Mouse (Mus musculus) thymus, adult 2 months (tissue): ENCODE measurements at regions not wholly inside any gene's neighbourhood (a gene's known extent, or its start where the extent isn't known, plus 50 kb on each side); places are given as distances from the start of the nearest gene placed in this dataset.

ENCODE experiments used
- DNase-seq: peaks from one replicate; pipeline ENCODE4 v3.0.0; 2021
- H3K27ac ChIP-seq: fragments of 200-500 bp; 2 replicates; pipeline ENCODE4 v1.5.1; 2012; ENCODE audit warnings: low read length, control low read depth; ENCODE audit not compliant: control insufficient read depth, insufficient read depth
- H3K27me3 ChIP-seq: fragments of 200-500 bp; 2 replicates; pipeline ENCODE4 v1.6.1; 2012; ENCODE audit warnings: mild to moderate bottlenecking, low read length, moderate library complexity, mixed read lengths; ENCODE audit not compliant: control insufficient read depth, insufficient read depth
- H3K36me3 ChIP-seq: fragments of 200-500 bp; 2 replicates; pipeline ENCODE4 v1.6.1; 2012; ENCODE audit warnings: mild to moderate bottlenecking, low read length, moderate library complexity; ENCODE audit not compliant: control insufficient read depth, insufficient read depth
- H3K4me1 ChIP-seq: fragments of 200-500 bp; replicated peaks from 2 replicates; pipeline ENCODE4 v1.6.1; 2012; ENCODE audit warnings: low read length; ENCODE audit not compliant: control insufficient read depth, insufficient read depth
- H3K4me3 ChIP-seq: fragments of 200-500 bp; 2 replicates; pipeline ENCODE4 v1.5.1; 2012; ENCODE audit warnings: mild to moderate bottlenecking, low read length, control low read depth, moderate library complexity; ENCODE audit not compliant: control insufficient read depth, insufficient read depth
- CTCF ChIP-seq: fragments of 200-500 bp; IDR thresholded peaks from 2 replicates; pipeline ENCODE4 v1.5.1; 2012; ENCODE audit warnings: mild to moderate bottlenecking, control low read depth, low read length, moderate library complexity, borderline replicate concordance; ENCODE audit not compliant: control insufficient read depth, poor library complexity, insufficient read depth; ENCODE audit errors: extremely low read depth
- POLR2A ChIP-seq: fragments of 200-500 bp; IDR thresholded peaks from 2 replicates; pipeline ENCODE4 v1.6.1; 2012; ENCODE audit warnings: mild to moderate bottlenecking, low read length, control low read depth, moderate library complexity; ENCODE audit not compliant: control insufficient read depth, poor library complexity, insufficient read depth; ENCODE audit errors: extremely low read depth
- WGBS: fragments of 180-500 bp; shearing (Covaris S2); methylation state at CpG from one replicate; pipeline ENCODE4 v1.1.7; 2018; 5-methylcytosine and 5-hydroxymethylcytosine counted together

- Histone ChIP-seq H3K4me1 (no peaks in the 10 kb centered on the region), H3K4me3 (no peak overlapping the region), H3K27ac (no peak overlapping the region), H3K36me3 (no peaks in the 10 kb centered on the region), H3K27me3 (no peaks in the 10 kb centered on the region)
- no peak for DNase-seq
- no peak for TF ChIP-seq CTCF
- TF ChIP-seq POLR2A, result no peak
These were observed 590.1 kb upstream of the Id2 start for GRCm38 (mm10) chr12:25687063-25687462.

DNA sequence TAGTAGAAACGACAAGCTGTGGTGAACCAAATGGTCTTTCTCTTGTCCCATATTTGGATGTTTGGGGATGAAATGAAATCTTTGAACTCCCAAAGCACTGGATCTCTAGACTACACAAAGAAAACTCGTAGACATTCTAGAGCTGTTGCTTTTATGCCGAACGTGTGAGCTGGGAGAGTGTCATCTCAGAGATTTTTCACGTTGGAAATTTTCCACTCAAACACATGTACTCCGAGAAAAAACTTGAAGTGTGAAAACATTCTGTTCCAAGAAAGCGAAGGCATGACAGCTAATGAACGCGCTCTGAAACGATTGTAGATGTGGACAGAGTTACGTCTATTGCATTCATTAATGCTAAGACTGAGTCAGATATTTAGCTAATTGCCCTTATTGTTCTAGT is 579.7 kb upstream of the Id2 start:
- Histone ChIP-seq H3K36me3 (no peaks in the 10 kb centered on the region), H3K27ac (no peak overlapping the region), H3K4me1 (no peaks in the 10 kb centered on the region), H3K4me3 (no peak overlapping the region), H3K27me3 (no peaks in the 10 kb centered on the region)
- no peak for TF ChIP-seq CTCF
- TF ChIP-seq POLR2A, result no peak
- WGBS, result 95% methylated on average over 11 of the region's 11 CpGs
- no peak for DNase-seq

DNA sequence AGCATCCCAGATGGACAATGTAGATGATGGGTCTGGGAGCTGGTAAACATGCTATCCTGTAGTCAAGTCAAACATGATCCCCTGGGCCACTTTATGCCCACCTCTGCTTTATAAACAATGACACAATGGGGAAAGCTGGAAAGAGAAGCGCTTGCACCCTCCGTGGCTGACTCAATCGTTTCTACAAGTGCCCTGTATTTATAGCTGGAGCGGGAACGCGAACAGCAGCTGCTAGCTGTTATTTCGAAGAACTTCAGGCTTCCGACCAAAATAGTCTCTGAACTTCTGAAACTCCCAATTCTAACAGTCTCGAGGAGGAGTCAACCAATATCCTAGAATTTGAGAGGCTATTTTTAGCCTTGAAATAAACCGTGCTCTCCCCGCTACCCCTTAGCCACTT is 571.4 kb upstream of the Id2 start:
- TF ChIP-seq CTCF (no peak), POLR2A (no peak)
- Histone ChIP-seq H3K27me3 (no peaks in the 10 kb centered on the region), H3K27ac (no peak overlapping the region), H3K36me3 (no peaks in the 10 kb centered on the region), H3K4me1 (no peaks in the 10 kb centered on the region), H3K4me3 (no peak overlapping the region)
- 94% methylated on average over 11 of the region's 11 CpGs for WGBS
- no peak for DNase-seq

DNA sequence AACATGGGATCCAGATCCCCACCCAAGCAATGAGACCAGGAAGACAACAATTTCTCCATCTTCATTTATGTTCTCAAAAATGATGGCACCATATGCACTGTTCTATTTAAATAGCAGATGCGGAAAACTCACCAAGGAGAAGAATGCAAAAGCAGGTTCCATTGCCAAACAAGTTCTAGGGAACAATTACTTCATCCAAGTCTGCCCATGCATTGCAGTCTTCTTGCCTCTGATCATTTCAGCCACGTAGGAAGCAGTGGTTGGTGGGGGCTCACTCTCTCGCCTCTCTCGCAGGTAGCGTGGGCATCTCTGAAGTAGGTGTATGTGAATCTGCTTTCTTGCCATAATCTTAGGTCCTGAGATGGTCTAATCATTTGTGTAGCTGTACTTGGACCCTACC is 557.5 kb upstream of the Id2 start:
- Histone ChIP-seq H3K4me3 (no peak overlapping the region), H3K4me1 (no peaks in the 10 kb centered on the region), H3K27ac (no peak overlapping the region), H3K27me3 (no peaks in the 10 kb centered on the region), H3K36me3 (no peaks in the 10 kb centered on the region)
- WGBS, result 94% methylated on average over 5 of the region's 5 CpGs
- DNase-seq, result no peak
- TF ChIP-seq CTCF (no peak), POLR2A (no peak)

- no peak overlapping the region for H3K27ac ChIP-seq
- WGBS, result 78% methylated on average over 3 of the region's 3 CpGs
- TF ChIP-seq POLR2A (no peak), CTCF (no peak)
These were observed 553.3 kb upstream of the Id2 start for GRCm38 (mm10) chr12:25650237-25650636.

DNA sequence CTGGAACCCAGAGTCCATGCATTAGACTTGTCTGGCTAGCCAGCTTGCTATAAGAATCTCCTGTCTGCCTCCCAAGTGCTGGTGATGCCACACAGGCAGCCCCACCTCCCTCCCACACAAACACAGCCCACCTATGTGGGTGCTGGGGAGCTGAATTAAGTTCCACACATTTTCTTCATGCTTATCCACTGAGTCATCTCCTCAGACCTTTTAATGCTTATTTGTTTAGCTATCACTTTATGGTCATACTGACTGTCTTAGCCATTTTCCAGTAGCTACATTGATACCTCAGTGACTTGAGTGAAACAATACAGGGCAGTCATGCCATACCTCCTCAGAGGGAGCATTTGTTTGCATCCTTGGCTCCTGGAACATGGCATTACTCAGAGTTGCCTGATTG is 531.1 kb upstream of the Id2 start:
- Histone ChIP-seq H3K36me3 (no peaks in the 10 kb centered on the region), H3K27ac (no peak overlapping the region), H3K4me1 (no peaks in the 10 kb centered on the region), H3K4me3 (no peak overlapping the region), H3K27me3 (no peaks in the 10 kb centered on the region)
- TF ChIP-seq CTCF (no peak), POLR2A (no peak)
- no peak for DNase-seq

More at GRCm38 (mm10) chr12:25650237-25650636, 553.3 kb upstream of the Id2 start:
- Histone ChIP-seq H3K4me3 (no peak overlapping the region), H3K27me3 (no peaks in the 10 kb centered on the region), H3K4me1 (no peaks in the 10 kb centered on the region), H3K36me3 (no peaks in the 10 kb centered on the region)
- DNase-seq, result no peak

DNA sequence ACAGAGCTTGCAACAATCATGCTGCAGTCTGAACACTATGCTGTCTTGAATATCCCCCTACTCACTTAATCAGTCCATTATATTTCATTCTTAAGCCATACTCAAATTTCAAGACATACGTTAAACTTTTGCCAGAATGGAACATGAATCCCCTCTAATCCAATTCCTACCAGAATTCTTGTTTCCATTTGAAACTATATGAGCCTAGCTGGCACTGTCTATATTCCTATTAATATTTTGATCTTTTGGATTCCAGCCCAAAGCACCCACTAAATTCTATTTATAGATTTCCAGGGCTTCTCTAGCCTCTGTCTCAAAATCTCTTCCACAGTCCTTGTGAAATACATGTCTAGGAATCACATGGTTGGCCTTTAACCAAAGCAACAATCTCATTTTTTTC is 528.9 kb upstream of the Id2 start:
- TF ChIP-seq POLR2A (no peak), CTCF (no peak)
- DNase-seq, result no peak
- Histone ChIP-seq H3K27ac (no peak overlapping the region), H3K4me3 (no peak overlapping the region), H3K27me3 (no peaks in the 10 kb centered on the region), H3K36me3 (no peaks in the 10 kb centered on the region), H3K4me1 (no peaks in the 10 kb centered on the region)
- 94% methylated on average over 1 of the region's 1 CpGs for WGBS
